Mouse (Mus musculus): Measurements from ENCODE around the gene Lrrc4.

Gene Lrrc4

GRCm38 (mm10) chr6:28656511-28656910 lies 175.0 kb downstream of the Lrrc4 start:
- DNase-seq: no peak

GRCm38 (mm10) chr6:28645231-28645630 lies 186.3 kb downstream of the Lrrc4 start:
- no peak for DNase-seq

GRCm38 (mm10) chr6:28642909-28643308 lies 188.6 kb downstream of the Lrrc4 start:
- no peak for DNase-seq

GRCm38 (mm10) chr6:28640088-28640487 lies 191.5 kb downstream of the Lrrc4 start:
- no peak for DNase-seq

- DNase-seq: no peak
Observed at GRCm38 (mm10) chr6:28635531-28636348, 195.8 kb downstream of the Lrrc4 start.

- DNase-seq: no peak
Observed at GRCm38 (mm10) chr6:28635092-28635491, 196.5 kb downstream of the Lrrc4 start.

GRCm38 (mm10) chr6:28633656-28634055 lies 197.9 kb downstream of the Lrrc4 start:
- DNase-seq: no peak

- no peak for DNase-seq
Observed at GRCm38 (mm10) chr6:28633120-28633519, 198.4 kb downstream of the Lrrc4 start.

GRCm38 (mm10) chr6:28630926-28631325 lies 200.6 kb downstream of the Lrrc4 start:
- no peak for DNase-seq

- no peak for DNase-seq
Observed at GRCm38 (mm10) chr6:28629866-28630265, 201.7 kb downstream of the Lrrc4 start.

GRCm38 (mm10) chr6:28628408-28628807 lies 203.1 kb downstream of the Lrrc4 start:
- DNase-seq: no peak

GRCm38 (mm10) chr6:28622963-28623362 lies 208.6 kb downstream of the Lrrc4 start:
- no peak for DNase-seq

- peak; percentile 30 for DNase-seq
Observed at GRCm38 (mm10) chr6:28622522-28622921, 209.0 kb downstream of the Lrrc4 start.

- DNase-seq: no peak
Observed at GRCm38 (mm10) chr6:28621961-28622360, 209.6 kb downstream of the Lrrc4 start.

- DNase-seq: no peak
Observed at GRCm38 (mm10) chr6:28621431-28621830, 210.1 kb downstream of the Lrrc4 start.

- peak; percentile 60 for DNase-seq
Observed at GRCm38 (mm10) chr6:28618751-28619153, 212.8 kb downstream of the Lrrc4 start.

GRCm38 (mm10) chr6:28618299-28618698 lies 213.2 kb downstream of the Lrrc4 start:
- DNase-seq: no peak

- no peak for DNase-seq
Observed at GRCm38 (mm10) chr6:28615966-28616365, 215.6 kb downstream of the Lrrc4 start.

GRCm38 (mm10) chr6:28615408-28615807 lies 216.1 kb downstream of the Lrrc4 start:
- DNase-seq: no peak

- DNase-seq: no peak
Observed at GRCm38 (mm10) chr6:28614856-28615255, 216.7 kb downstream of the Lrrc4 start.

- no peak for DNase-seq
Observed at GRCm38 (mm10) chr6:28613441-28613840, 218.1 kb downstream of the Lrrc4 start.

All from kidney, adult 9 months (tissue).